Mouse (Mus musculus) testis, postnatal 14 days (tissue): ENCODE data around the gene Dppa4.
"Not testable (repeated sequence)": the region's sequence is repeated elsewhere in the genome, so short reads cannot be mapped to it uniquely, and the experiment has no call there.

Experiments used
- DNase-seq: peaks from one replicate; pipeline ENCODE4 v3.0.0; 2021; ENCODE audit warnings: low spot score

The Dppa4 gene

GRCm38 (mm10) chr16:48283517-48283916 is at the start of gene Dppa4:
Gene Dppa4, plus strand, starts transcription at chr16:48283733.
- DNase-seq: no peak

GRCm38 (mm10) chr16:48234999-48235398 is 48.5 kb upstream of the Dppa4 start:
- DNase-seq: no peak

GRCm38 (mm10) chr16:48237676-48238075 is 45.9 kb upstream of the Dppa4 start:
- no peak for DNase-seq

GRCm38 (mm10) chr16:48247044-48247661 is 36.4 kb upstream of the Dppa4 start:
- DNase-seq: no peak

GRCm38 (mm10) chr16:48252824-48253223 is 30.7 kb upstream of the Dppa4 start:
- no peak for DNase-seq

GRCm38 (mm10) chr16:48254584-48254983 is 28.9 kb upstream of the Dppa4 start:
- no peak for DNase-seq

GRCm38 (mm10) chr16:48259519-48259918 is 24.0 kb upstream of the Dppa4 start:
- DNase-seq: no peak

- no peak for DNase-seq
Measured at GRCm38 (mm10) chr16:48262901-48263300, 20.6 kb upstream of the Dppa4 start.

GRCm38 (mm10) chr16:48265856-48266255 is 17.7 kb upstream of the Dppa4 start:
- no peak for DNase-seq

- DNase-seq: no peak
Measured at GRCm38 (mm10) chr16:48276940-48277339, 6.6 kb upstream of the Dppa4 start.

GRCm38 (mm10) chr16:48280883-48281282 is 2.6 kb upstream of the Dppa4 start:
- no peak for DNase-seq

- no peak for DNase-seq
Measured at GRCm38 (mm10) chr16:48282801-48283200, 732 bp upstream of the Dppa4 start.

GRCm38 (mm10) chr16:48285517-48285916 is 2.0 kb downstream of the Dppa4 start:
- no peak for DNase-seq

GRCm38 (mm10) chr16:48297384-48298136 is 14.0 kb downstream of the Dppa4 start:
- DNase-seq: no peak

- no peak for DNase-seq
Measured at GRCm38 (mm10) chr16:48299884-48300283, 16.4 kb downstream of the Dppa4 start.

- DNase-seq: no peak
Measured at GRCm38 (mm10) chr16:48303509-48303908, 20.0 kb downstream of the Dppa4 start, which contains the start of gene Dppa2. Gene Dppa2, plus strand, starts transcription at chr16:48303908.

- DNase-seq: no peak
Measured at GRCm38 (mm10) chr16:48303983-48304382, 20.4 kb downstream of the Dppa4 start.

GRCm38 (mm10) chr16:48308916-48309315 is 25.4 kb downstream of the Dppa4 start:
- DNase-seq: not testable (repeated sequence)

GRCm38 (mm10) chr16:48309912-48310630 is 26.5 kb downstream of the Dppa4 start:
- DNase-seq: no peak

GRCm38 (mm10) chr16:48315294-48315693 is 31.8 kb downstream of the Dppa4 start:
- no peak for DNase-seq

GRCm38 (mm10) chr16:48320781-48321180 is 37.2 kb downstream of the Dppa4 start:
- DNase-seq: no peak

- no peak for DNase-seq
Measured at GRCm38 (mm10) chr16:48323133-48323532, 39.6 kb downstream of the Dppa4 start.
